ENCODE assay signal across 20 mouse cellular contexts in the genomic region with DNA sequence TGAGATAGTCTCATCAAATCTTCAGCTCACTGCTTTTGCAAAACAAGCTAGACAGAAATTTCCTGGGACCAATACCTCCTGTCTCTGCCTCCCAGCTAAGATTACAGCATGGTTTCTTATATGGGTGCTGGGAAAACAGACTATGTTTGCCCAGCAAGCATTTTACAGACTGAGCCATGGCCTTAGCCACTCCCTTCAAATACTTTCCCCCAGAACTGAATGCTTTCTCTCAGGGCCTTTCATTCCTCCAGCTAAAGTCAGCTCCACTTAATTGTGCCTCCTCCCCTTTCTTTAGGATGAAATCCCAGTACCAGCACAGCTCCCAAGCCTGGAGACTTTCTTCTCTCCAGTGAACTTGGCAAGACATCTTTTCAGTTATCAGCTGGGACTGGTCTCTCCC.
A peak's percentile ranks its signal among the peaks of the same experiment; 100 is the strongest.
DNase-seq lines count a peak whose midpoint lies in the region; ATAC-seq lines count a peak whose summit lies in the region.
"Had no signal": no experiment of that assay in that cellular context is flagged by ENCODE, and none has a peak within 500 bp of the region (broad histone marks: within the 10 kb centered on the region; RNA-seq: fewer than 3 reads in every experiment).

No protein-coding gene starts in this region.

- H3K27me3 ChIP-seq in embryonic facial prominence, embryonic 14.5 days (replicated peaks; ENCODE audit: control insufficient read depth, insufficient read depth, low read length), result 0 out of 2 replicates have a peak, but pooled peaks cover 7% of the 10 kb centered on the region
- H3K27me3 ChIP-seq in embryonic facial prominence, embryonic 10.5 days (replicated peaks; ENCODE audit: low read depth, poor library complexity, severe bottlenecking), result peaks cover 69% of the 10 kb centered on the region
- H3K27me3 ChIP-seq in lung, embryonic 15.5 days, result no peaks in the 10 kb centered on the region
- H3K27me3 ChIP-seq: heart, embryonic 15.5 days had no signal

- H3K27ac ChIP-seq in embryonic facial prominence, embryonic 14.5 days (replicated peaks; ENCODE audit: low read depth, low read length), result no peak overlapping the region
- no peak overlapping the region for H3K27ac ChIP-seq in embryonic facial prominence, embryonic 10.5 days (replicated peaks)
- H3K27ac ChIP-seq in lung, embryonic 15.5 days, result peak overlapping the region; percentile 3; the same call in 1 of the 2 replicates
- H3K27ac ChIP-seq: forebrain, embryonic 13.5 days; heart, embryonic 15.5 days; hindbrain, embryonic 10.5 days; hindbrain, embryonic 14.5 days had no signal

- H3K36me3 ChIP-seq in embryonic facial prominence, embryonic 14.5 days (ENCODE audit: control insufficient read depth, insufficient read depth, low read length), result no peaks in the 10 kb centered on the region
- no peaks in the 10 kb centered on the region for H3K36me3 ChIP-seq in embryonic facial prominence, embryonic 10.5 days (replicated peaks)
- no peaks in the 10 kb centered on the region for H3K36me3 ChIP-seq in lung, embryonic 15.5 days
- H3K36me3 ChIP-seq: heart, embryonic 15.5 days; hindbrain, embryonic 10.5 days had no signal

- no peaks in the 10 kb centered on the region for H3K9me3 ChIP-seq in embryonic facial prominence, embryonic 14.5 days (ENCODE audit: control insufficient read depth, low read length)
- no peaks in the 10 kb centered on the region for H3K9me3 ChIP-seq in embryonic facial prominence, embryonic 10.5 days
- H3K9me3 ChIP-seq in lung, embryonic 15.5 days, result no peaks in the 10 kb centered on the region
- H3K9me3 ChIP-seq: forebrain, embryonic 13.5 days; heart, embryonic 15.5 days; hindbrain, embryonic 10.5 days had no signal

- no peak for ATAC-seq in embryonic facial prominence, embryonic 14.5 days (ENCODE audit: low read depth)
- peak; percentile 52; the same call in 1 of the 2 replicates for ATAC-seq in lung, embryonic 15.5 days (ENCODE audit: borderline replicate concordance, extremely low read depth, low FRiP score, low TSS enrichment)
- ATAC-seq: forebrain, embryonic 13.5 days; forebrain, postnatal 0 days; Patski had no signal

- H3K9ac ChIP-seq in embryonic facial prominence, embryonic 14.5 days (ENCODE audit: low read depth, low read length), result no peak overlapping the region
- no peak overlapping the region for H3K9ac ChIP-seq in lung, embryonic 15.5 days
- H3K9ac ChIP-seq: forebrain, embryonic 13.5 days; forebrain, postnatal 0 days; heart, embryonic 15.5 days; hindbrain, embryonic 14.5 days had no signal

- H3K4me3 ChIP-seq in embryonic facial prominence, embryonic 14.5 days (ENCODE audit: low read depth, low read length), result no peak overlapping the region
- H3K4me3 ChIP-seq in embryonic facial prominence, embryonic 10.5 days, result no peak overlapping the region
- H3K4me3 ChIP-seq in lung, embryonic 15.5 days, result no peak overlapping the region
- H3K4me3 ChIP-seq: forebrain, embryonic 13.5 days; heart, embryonic 15.5 days; hindbrain, embryonic 10.5 days had no signal

- peak; percentile 4 for DNase-seq in embryonic facial prominence, embryonic 14.5 days (ENCODE audit: low spot score)
- DNase-seq in embryonic facial prominence, embryonic 10.5 days (ENCODE audit: low spot score), result no peak
- no peak for DNase-seq in lung, postnatal 10 days
- peak; percentile 23 for DNase-seq in 3T3-L1 (ENCODE audit: low read depth, low spot score)
- DNase-seq in fibroblast of lung, adult 2 months (ENCODE audit: low read depth), result peak; percentile 21
- no peak for DNase-seq in neural tube, embryonic 10.5 days (ENCODE audit: extremely low spot score, low spot score)
- no peak for DNase-seq in thymus, postnatal 14 days
- DNase-seq: adrenal gland, adult 2 months; adrenal gland, postnatal 25 days; cerebellum, adult 2 months; cerebellum, postnatal 10 days; forebrain, postnatal 0 days; gastrocnemius, postnatal 25 days; heart, postnatal 14 days had no signal

- H3K4me2 ChIP-seq in embryonic facial prominence, embryonic 14.5 days (ENCODE audit: low read depth, low read length), result no peak overlapping the region
- H3K4me2 ChIP-seq in lung, embryonic 15.5 days, result no peak overlapping the region
- H3K4me2 ChIP-seq: forebrain, embryonic 13.5 days; heart, embryonic 15.5 days; hindbrain, embryonic 14.5 days had no signal

- no peaks in the 10 kb centered on the region for H3K4me1 ChIP-seq in embryonic facial prominence, embryonic 14.5 days (ENCODE audit: control insufficient read depth, insufficient read depth, low read length)
- no peaks in the 10 kb centered on the region for H3K4me1 ChIP-seq in embryonic facial prominence, embryonic 10.5 days
- H3K4me1 ChIP-seq in lung, embryonic 15.5 days, result no peaks in the 10 kb centered on the region
- H3K4me1 ChIP-seq: forebrain, embryonic 13.5 days; heart, embryonic 15.5 days; hindbrain, embryonic 10.5 days had no signal

Comparison
In these comparisons a context has a peak if more than half of its experiments do, and no peak if none do; other contexts are left out.
1. DNase-seq: peak in embryonic facial prominence, embryonic 14.5 days (single experiment), 3T3-L1 (single experiment) and fibroblast of lung, adult 2 months (single experiment); none in embryonic facial prominence, embryonic 10.5 days (single experiment), lung, postnatal 10 days (single experiment), neural tube, embryonic 10.5 days (single experiment) and thymus, postnatal 14 days (single experiment).